Mouse (Mus musculus) olfactory bulb, adult 2 months (tissue): Measurements from ENCODE around the gene Ppp1r12a.

Experiments
- CTCF ChIP-seq: fragments of 200-500 bp; IDR thresholded peaks from 2 replicates; pipeline ENCODE4 v1.5.1; 2012; ENCODE audit warnings: low read depth, mild to moderate bottlenecking, low read length, moderate library complexity; ENCODE audit not compliant: insufficient read depth
- POLR2A ChIP-seq: fragments of 200-500 bp; IDR thresholded peaks from 2 replicates; pipeline ENCODE4 v1.6.1; 2012; ENCODE audit warnings: mild to moderate bottlenecking, low read depth, low read length, moderate library complexity; ENCODE audit not compliant: insufficient read depth

- TF ChIP-seq CTCF (0 out of 2 replicates have a peak, but pooled peaks have one; percentile 5), POLR2A (peak; percentile 99)
Measured at GRCm38 (mm10) chr10:108161261-108162256, at the start of gene Ppp1r12a.
